Mouse (Mus musculus): ENCODE measurements around the gene Rdh8.
"Not testable (repeated sequence)": the region's sequence is repeated elsewhere in the genome, so short reads cannot be mapped to it uniquely, and the experiment has no call there.

Rdh8 gene

DNA sequence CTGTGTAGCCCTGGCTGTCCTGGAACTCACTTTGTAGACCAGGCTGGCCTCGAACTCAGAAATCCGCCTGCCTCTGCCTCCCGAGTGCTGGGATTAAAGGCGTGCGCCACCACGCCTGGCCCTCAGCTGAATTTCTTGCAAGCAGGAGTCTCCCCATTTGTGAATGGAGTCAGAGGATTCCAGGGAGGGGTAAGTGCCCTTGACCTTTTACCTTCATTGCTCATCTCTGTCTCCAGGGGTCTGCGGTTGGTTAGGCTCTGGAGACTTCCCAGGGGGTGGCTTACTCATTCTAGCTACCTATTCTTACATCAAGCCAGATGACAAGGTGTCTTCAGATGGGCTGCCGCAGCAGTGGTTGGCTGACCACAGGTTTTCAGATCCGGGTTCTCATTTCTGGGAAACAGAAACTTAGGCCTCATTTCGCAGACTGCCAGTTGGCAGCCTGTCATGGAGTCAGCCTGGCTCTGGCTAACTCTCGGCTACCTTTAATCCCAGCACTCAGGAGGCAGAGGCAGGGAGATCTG, 17.2 kb downstream of the Rdh8 start:
- not testable (repeated sequence) for DNase-seq (ENCODE audit: low spot score in 2 of 2)

DNA sequence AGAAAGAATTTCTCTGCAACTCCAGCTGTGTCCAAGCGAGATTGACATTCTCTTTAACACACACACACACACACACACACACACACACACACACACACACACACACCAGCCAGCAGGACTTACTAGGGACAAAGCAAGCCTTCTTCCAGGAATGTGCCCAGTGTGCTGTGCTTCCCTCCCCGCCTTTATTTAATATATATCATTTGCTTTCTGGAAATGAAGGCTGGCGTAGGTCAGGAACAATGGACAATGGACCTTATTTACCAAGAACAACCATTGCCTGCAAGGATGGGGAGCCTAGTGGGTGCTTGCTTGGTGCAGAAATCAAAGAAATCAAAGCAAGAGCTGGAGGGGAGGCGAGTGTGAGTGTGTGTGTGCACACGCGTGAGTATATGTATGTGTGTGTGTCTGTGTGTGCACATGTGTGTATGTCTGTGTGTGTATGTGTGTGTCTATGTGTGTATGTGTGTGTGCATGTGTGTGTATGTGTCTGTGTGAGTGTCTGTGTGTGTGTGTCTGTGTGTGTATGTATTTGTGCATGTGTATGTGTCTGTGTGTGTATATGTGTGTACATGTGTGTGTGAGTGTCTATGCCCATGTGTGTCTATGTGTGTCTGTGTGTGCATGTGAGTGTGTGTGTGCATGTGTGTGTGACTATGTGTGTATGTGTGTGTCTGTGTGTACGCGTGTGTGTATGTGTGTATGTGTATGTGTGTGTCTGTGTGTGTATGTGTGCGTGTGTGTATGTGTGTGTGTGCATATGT, 19.1 kb downstream of the Rdh8 start:
- DNase-seq (ENCODE audit: low spot score in 2 of 2), result no peak

DNA sequence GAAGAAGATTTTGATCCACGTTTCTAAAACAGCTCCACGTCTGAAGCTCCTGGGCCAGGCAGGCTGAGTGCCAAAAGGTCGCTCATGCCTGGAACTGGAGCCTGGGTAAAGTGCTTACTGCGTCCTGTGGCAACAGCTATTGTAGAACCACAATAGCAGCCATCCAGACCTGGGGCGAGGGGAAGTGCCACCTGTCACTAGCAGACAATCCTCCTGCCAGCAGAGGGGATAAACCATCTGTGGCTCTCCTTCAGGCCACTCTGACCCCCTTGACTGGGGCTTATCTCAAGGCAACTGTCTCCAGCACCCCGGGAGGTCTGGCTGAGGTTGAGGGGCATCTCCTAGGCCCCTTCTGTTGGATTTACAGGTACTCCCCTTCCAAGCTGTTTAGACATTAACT, 20.6 kb downstream of the Rdh8 start:
- DNase-seq (ENCODE audit: low spot score in 2 of 2), result no peak

DNA sequence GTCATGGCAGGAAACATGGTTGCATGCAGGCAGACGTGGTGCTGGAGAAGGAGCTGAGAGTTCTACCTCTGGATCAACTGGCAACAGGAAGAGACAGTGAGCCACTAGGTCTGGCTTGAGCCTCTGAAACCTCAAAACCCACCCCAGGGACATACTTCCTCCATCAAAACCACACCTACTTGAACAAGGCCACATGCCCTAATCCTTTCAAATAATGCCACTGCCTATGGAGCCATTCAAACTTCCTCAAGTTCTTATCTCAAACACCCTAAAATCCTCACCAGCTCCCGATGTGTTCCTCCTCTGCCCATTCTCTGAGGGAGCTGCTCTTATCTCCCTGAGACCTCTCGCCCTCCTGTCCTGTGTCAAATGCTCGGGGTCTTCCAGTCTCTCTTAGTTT, 23.9 kb downstream of the Rdh8 start:
- DNase-seq (ENCODE audit: low spot score in 2 of 2), result no peak

DNA sequence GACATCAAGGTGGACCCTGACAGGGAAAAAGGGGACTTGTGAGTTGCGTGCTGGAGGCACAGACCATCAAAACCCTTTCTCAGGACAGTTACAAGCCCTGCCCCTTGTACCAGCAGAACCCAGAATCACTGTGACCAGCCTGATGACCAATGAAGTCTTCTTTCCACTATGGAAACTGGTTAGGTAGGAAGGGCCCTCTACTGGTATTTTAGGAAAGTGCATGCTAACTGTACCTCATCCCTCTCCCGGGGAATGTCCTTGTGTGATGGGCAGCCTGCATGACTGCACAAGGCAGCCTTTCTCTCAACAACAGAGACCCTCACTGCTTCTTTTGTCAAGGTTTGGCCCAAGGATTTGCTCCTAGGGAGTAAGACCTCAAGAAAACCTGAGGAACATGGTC, 24.4 kb downstream of the Rdh8 start:
- no peak for DNase-seq (ENCODE audit: low spot score in 2 of 2)

DNA sequence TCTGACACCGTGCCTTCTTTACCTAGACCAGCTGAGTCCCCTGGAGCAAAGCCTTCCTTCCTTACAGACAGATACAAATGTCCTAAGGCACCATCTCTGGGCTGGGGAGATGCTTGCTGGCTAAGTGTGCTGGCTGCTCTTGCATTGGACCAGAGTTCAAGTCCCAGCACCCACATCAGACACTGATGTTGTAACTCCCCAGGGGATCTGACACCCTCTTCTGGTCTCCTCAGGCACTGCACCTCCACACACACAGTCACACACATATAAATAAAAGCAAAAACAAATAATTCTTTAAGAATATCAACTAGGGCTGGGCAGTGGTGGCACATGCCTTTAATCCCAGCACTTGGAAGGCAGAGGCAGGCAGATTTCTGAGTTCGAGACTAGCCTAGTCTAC, 31.9 kb downstream of the Rdh8 start:
- DNase-seq (ENCODE audit: low spot score in 2 of 2), result no peak

DNA sequence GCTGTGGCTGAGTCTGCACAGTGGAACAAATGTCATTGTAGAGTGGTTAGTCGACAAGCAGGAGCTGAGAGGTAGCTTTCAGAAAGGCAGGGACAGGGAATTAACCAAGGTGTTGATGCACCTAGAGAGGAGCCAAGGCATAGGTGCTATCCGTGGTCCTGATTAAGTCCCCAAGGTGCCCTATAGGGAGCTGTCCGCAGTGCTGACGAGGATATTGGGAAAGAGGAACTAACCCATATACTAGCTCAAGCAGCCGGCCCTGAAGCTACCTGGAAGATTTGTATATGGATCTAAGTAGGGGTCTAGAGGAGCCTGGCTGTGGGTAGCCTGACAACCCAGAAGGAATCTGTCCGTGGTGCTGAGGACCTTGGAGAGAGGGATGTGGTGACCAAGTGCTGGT, 38.8 kb downstream of the Rdh8 start:
- no peak for DNase-seq (ENCODE audit: low spot score in 2 of 2)

DNA sequence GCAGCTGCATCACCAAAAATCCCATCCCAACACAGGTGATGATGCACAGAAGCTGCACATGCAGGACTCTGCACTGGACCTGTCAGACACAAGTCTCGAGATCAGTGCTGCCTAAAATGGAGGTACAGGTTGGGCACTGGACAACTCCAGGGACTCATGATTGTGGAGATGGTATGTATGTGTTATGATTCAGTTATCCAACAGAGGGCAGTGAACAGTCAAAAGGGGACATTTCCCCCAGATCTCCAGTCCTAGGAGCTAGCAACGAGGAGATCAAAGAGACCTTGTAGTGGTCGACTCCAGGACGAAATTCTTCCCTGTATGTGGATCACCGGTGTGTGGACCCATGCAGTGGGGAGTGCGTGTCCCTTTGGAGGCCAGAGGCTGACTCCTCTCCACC, 41.6 kb downstream of the Rdh8 start:
- DNase-seq (ENCODE audit: low spot score in 2 of 2), result no peak

DNA sequence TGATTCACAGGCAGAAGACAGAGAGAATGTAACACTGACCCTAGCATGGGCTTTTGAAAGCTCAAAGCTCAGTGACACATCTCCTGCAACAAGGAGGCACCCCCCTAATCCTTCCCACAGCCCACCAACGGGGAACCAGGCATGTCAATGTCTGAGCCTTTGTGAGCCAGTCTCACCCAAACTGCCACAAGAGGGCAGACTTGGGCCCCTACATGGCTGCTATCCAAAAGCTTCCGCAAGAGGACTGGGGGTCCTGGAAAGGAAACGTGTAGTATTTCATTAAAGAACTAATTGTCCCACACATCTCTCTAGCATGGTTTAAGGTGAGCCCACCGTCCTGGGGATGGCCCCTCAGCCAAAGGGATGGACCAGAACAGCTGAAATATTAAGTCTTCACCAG, 43.5 kb downstream of the Rdh8 start:
- no peak for DNase-seq (ENCODE audit: low spot score in 2 of 2)

DNA sequence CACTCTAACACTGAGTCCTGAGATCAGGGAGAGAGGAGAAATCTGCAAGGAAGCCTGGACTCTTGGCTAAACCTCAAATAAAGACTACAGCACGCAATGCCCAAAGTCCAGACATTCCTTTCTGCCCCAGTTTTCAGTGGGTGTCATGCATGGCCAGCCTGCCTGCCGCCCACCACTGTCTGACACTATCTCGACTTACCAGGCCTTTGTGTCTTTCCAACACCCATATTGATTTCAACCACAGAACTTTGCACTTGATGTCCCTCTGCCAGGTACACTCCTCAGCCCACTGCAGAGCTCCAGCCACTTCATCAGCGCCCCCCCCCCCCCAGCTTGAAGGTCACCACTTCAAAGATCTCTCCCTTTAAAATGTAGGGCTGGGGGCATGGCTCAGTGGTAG, 43.9 kb downstream of the Rdh8 start:
- no peak for DNase-seq (ENCODE audit: low spot score in 2 of 2)

DNA sequence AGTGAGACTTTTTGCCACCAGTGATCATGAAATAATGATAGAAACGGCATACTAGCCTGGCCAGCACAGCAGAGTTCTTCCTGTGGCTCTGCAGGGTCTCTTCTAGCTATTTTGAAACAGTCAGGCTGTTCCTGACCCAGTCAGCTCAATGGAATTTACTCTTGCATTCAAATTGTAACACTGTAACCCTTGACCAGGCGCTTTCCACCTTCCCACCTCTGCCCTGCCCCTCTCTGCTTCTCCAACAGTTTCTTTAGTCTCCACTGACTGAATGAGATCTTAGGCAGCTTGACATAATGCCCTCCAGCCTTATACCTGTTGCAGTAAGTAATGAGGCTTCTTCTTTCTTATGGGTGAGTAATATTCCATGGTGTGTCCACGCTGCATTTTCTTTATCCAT, 48.6 kb downstream of the Rdh8 start:
- no peak for DNase-seq (ENCODE audit: low spot score in 2 of 2)

DNA sequence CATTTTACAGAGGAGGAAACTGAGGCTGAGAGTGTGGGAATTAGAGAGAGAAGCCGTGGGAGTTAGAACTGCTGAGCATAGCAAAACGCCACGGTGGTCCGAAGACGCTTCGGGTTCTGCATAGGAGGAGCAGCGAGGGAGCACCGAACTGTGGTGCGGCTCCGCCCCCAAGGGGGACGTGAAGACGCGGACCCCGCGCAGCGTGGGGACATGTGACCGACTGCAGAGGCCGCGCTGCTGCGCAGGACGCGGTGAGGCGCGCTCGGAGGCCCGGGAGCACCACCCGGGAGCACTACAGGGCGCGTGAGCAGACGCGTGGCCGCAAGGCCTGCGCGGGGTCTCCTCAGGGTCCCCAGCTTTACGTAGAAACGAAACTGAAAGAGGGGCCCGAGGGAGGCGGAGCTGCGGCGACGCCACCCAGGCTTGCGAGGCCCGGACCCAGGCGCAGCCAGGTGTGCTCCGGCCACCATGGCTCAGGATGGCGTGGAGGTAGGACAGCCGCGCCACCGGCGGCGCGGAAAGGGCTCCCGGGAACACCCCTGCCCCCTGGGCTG, 50.2 kb downstream of the Rdh8 start, which contains the start of gene A230050P20Rik:
A230050P20Rik (plus strand) TSS at position 195 of the 554 bp plus-strand sequence.
- peak; percentile 86 to 91 for DNase-seq (ENCODE audit: low spot score in 2 of 2)

DNA sequence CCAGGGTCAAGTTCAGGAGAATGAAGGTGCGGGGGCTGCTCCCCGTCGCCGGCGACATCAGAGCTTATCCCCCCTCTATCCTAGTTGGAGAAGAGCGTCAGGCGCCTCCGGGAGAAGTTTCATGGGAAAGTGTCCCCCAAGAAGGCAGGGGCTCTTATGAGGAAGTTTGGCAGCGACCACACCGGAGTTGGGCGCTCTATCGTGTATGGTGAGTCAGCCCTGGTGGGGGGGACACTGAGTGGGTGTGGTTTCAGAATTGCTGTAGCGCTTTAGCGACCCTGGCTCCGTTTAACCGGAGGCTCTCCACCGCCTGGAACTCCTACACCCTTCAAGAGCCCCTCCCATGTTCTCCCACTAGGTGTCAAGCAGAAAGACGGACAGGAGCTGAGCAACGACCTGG, 50.9 kb downstream of the Rdh8 start:
- DNase-seq (ENCODE audit: low spot score in 2 of 2), result peak in 1 of 2 experiments; percentile 56

DNA sequence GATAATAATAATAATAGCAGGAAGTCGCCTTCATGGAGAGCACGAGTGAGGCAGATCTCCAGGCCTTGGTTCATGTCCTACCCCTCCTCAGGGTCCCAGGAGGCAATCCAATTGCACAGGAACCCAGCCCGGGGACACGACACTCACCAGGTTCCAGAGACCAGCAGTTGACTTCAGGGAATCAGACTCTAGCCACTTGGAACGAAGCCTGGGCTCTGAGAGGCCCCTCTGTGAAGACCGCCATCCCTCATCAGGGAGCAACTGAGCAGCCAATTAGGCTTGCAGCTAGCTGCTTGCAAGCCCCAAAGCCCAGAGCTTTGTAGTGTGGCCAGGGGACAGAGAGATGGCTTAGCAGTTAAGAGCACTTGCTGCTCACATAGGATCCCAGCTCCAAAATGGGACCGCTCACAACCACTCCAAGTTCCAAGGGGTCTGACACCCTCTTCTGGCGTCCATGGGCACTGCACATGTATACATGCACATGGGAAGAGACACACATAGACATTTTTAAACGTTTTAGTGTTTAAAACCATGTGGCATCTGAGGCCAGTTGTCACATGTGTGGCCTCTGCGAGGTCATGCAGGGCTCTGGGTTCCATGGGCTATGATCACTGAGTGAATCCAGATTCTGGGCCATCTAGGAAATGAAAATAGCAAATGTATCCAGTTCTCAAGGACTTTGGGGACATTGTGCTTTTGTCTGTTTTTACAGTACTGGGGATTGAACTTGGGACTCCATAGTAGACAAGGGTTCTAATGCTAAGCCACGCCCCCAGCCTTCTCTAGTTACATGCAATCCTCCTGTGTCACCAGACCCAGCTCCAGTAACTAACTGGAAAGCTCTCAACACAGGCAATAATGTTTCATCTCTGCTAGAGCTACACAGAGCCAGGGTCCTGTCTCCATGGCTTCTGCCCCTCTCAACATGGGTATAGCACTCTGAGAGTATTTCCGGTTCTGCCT, 52.2 kb downstream of the Rdh8 start:
- DNase-seq (ENCODE audit: low spot score in 2 of 2), result no peak

DNA sequence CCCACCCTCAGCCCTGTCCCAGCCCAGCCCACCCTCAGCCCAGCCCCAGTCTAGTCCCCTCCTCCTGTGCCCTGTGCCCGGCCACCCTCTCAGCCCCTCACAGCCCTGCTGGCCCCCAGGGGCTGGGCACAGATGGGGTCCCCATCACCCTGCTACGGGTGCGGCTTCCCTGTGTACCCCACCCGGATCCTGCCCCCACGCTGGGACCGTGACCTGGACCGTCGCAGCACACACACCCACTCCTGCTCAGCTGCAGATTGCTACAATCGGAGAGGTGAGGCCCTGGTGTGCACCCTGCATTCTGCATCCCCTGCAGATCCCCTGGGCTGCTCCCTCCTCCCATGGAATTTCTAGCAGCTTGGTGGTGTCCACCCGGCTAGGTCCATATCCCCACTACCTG, 54.7 kb downstream of the Rdh8 start:
- DNase-seq (ENCODE audit: low spot score in 2 of 2), result peak in 1 of 2 experiments; percentile 35

DNA sequence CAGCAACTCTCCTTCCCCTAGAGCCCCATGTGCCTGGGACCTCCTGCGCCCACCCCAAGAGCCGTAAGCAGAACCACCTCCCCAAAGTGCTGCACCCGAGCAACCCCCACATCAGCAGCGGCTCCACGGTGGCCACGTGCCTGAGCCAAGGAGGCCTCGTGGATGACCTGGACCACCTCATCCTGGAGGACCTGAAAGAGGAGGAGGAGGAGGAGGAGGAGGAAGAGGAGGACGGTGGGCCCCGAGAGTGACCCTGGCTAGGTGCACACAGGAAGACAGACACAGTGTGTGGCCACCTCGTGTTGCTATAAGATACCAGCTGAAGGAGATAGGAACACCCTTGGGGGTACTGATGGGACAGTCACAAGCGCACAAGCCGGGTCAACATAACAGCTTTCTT, 55.2 kb downstream of the Rdh8 start:
- DNase-seq (ENCODE audit: low spot score in 2 of 2), result peak; percentile 33

DNA sequence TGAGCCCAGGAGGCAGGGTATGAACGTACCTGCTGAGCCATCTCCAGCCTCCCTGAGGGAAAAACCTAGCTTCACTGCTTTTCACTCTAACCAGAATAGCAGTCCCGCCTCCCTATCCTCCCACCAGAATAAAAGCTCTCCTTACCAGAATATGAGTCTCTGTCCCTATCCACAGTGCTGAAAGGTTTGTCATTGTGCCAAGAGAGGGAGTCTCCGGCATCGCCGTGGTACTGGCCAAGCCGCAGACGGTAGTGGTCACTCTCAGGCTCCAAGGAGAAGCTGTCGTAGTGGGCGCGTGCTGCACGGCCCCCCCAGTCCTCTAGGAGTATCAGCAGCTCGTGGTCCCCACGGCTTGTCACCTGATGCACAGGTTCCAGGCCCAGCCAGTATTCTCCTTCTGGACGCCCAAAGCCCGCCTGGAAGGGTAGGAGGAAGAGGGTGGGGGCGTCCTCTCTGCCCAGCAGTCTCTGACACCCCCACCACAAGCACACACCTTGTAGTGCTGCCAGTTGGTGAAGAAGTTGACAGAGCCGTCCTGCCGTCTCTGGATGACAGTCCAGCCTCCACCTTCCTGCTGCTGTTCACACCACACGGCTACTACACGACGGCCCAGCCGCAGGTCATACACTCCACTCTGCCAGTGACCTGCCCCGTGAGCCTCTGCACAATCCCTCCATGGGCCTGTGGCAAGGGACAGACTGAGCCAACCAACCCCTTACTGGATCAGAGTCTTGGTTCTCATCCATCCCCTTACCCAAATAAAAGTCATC, 56.9 kb downstream of the Rdh8 start:
- peak; percentile 37 to 52 for DNase-seq (ENCODE audit: low spot score in 2 of 2)

All from right cerebral cortex, postnatal 10 days (tissue).